Mouse (Mus musculus): ENCODE data around the gene Ccdc9b. TPM values are rescaled to one million over a fixed set of nuclear protein-coding genes. Genes with fewer than 3 reads are reported as not detected.

Gene Ccdc9b
- polyA plus RNA-seq, 2 experiments: 0.04 to 0.39 TPM

DNA sequence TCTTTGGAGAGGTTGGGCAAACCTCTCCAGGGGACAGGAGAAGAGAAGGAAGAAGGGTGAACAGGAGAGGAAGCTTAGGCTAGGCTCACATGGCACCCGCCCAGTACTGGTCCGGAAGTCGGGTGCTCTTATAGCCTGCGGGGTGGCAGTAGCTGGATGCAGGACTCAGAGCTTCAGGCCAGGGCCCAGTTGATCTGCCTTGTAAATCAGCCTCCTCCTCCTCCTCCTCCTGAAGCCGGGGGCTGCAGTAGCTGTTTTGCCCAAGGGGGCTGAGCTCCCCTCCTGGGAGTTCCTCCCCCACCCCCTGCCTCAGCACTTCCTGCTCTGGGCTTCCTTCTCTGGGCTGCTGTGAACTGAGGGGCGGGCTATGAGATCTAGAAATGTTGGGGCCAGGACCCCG, 34.1 kb downstream of the Ccdc9b start, which contains the start of gene Plcb2:
Plcb2 (minus strand) TSS at position 102 of the 400 bp plus-strand sequence.
- WGBS (ENCODE audit: insufficient replicate concordance): 9% methylated on average over 7 of the region's 7 CpGs
- TF ChIP-seq CTCF (IDR thresholded peaks at IDR 0.05; ENCODE audit: low read depth) (no peak), EP300 (IDR thresholded peaks at IDR 0.05; ENCODE audit: low read depth) (no peak)
- peak within 1 kb of the TSS; percentile 22 to 38; a peak in 3 of 4 replicates for H3K4me3 ChIP-seq (ENCODE audit: insufficient read depth in 1 of 2, low read depth in 2 of 2, low read length in 2 of 2)
- no peak within 1 kb of the TSS for H3K27ac ChIP-seq
- peak within 1 kb of the TSS; percentile 7 for H3K4me2 ChIP-seq (ENCODE audit: low read depth)
- peaks cover 0 to 13% of the 10 kb centered on the region in 2 experiments; a peak in 2 of 4 replicates for H3K4me1 ChIP-seq (replicated peaks; ENCODE audit: control insufficient read depth in 2 of 2, insufficient read depth in 2 of 2, low read length in 1 of 2)
- H3K9me3 ChIP-seq (ENCODE audit: control insufficient read depth, low read length): no peaks in the 10 kb centered on the region
- H3K27me3 ChIP-seq (ENCODE audit: control insufficient read depth, insufficient read depth, low read length): no peaks in the 10 kb centered on the region
- DNase-seq (ENCODE audit: low read depth in 3 of 3, low spot score in 3 of 3) (no peak), ATAC-seq (ENCODE audit: insufficient read depth) (peak; percentile 27; the same call in 1 of the 2 replicates)
- H3K36me3 ChIP-seq (replicated peaks; ENCODE audit: control insufficient read depth, insufficient read depth, low read depth): no peaks in the 10 kb centered on the region
- no peak within 1 kb of the TSS for H3K9ac ChIP-seq (replicated peaks)

DNA sequence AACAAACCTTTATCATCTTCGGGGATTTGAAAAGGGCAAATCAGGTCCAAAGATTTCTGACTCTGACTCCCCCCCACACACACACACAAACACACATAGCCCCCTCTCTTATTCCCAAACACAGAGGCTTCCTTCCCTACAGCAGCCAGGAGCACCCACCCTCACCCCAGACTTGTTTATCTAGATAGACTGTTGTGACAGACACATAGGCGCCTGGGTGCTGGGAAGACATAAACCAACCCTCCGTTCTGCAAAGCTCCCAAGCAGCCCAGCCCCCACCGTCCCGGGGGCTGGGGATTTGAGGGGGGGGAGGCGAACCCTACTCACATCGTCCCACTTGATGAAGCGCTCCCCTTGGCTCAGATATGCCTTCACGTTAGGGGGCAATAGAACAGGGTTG, 34.5 kb downstream of the Ccdc9b start:
- Histone ChIP-seq H3K4me3 (ENCODE audit: insufficient read depth in 1 of 2, low read depth in 2 of 2, low read length in 2 of 2) (peak overlapping the region; percentile 22 to 38; a peak in 3 of 4 replicates), H3K9ac (replicated peaks) (no peak overlapping the region), H3K27ac (no peak overlapping the region), H3K4me1 (replicated peaks; ENCODE audit: control insufficient read depth in 2 of 2, insufficient read depth in 2 of 2, low read length in 1 of 2) (peaks cover 0 to 13% of the 10 kb centered on the region in 2 experiments; a peak in 2 of 4 replicates), H3K4me2 (ENCODE audit: low read depth) (peak overlapping the region; percentile 7), H3K27me3 (ENCODE audit: control insufficient read depth, insufficient read depth, low read length) (no peaks in the 10 kb centered on the region), H3K36me3 (replicated peaks; ENCODE audit: control insufficient read depth, insufficient read depth, low read depth) (no peaks in the 10 kb centered on the region), H3K9me3 (ENCODE audit: control insufficient read depth, low read length) (no peaks in the 10 kb centered on the region)
- TF ChIP-seq EP300 (IDR thresholded peaks at IDR 0.05; ENCODE audit: low read depth) (no peak), CTCF (IDR thresholded peaks at IDR 0.05; ENCODE audit: low read depth) (no peak)
- ATAC-seq (ENCODE audit: insufficient read depth) (no peak; the same call in 1 of the 2 replicates), DNase-seq (ENCODE audit: low read depth in 3 of 3, low spot score in 3 of 3) (no peak)
- 6% methylated on average over 9 of the region's 9 CpGs for WGBS (ENCODE audit: insufficient replicate concordance)

DNA sequence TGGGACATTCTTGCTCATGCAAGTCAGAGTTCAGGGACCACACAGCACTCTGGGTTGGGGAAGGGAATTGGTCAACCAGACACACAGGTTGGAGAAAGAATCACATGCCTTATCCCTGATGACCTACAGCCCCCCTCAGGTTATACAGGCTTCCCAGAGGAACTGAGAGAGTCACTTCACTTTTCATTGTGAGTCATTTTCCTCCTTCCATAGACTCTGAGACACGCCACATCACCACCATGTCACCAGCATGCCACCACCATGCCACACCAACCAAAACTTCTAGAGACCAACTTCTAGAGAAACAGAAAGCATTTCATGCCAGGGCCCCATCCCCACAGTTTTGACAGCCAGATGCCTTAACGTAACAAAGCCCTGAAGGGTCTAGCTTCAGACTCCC, 35.6 kb downstream of the Ccdc9b start:
- DNase-seq (ENCODE audit: low read depth in 3 of 3, low spot score in 3 of 3) (no peak), ATAC-seq (ENCODE audit: insufficient read depth) (no peak)
- H3K9ac ChIP-seq (replicated peaks): no peak overlapping the region
- no peaks in the 10 kb centered on the region for H3K36me3 ChIP-seq (replicated peaks; ENCODE audit: control insufficient read depth, insufficient read depth, low read depth)
- TF ChIP-seq CTCF (IDR thresholded peaks at IDR 0.05; ENCODE audit: low read depth) (no peak), EP300 (IDR thresholded peaks at IDR 0.05; ENCODE audit: low read depth) (no peak)
- no peaks in the 10 kb centered on the region for H3K9me3 ChIP-seq (ENCODE audit: control insufficient read depth, low read length)
- no peaks in the 10 kb centered on the region for H3K27me3 ChIP-seq (ENCODE audit: control insufficient read depth, insufficient read depth, low read length)
- H3K4me1 ChIP-seq (replicated peaks; ENCODE audit: control insufficient read depth in 2 of 2, insufficient read depth in 2 of 2, low read length in 1 of 2): peaks cover 0 to 13% of the 10 kb centered on the region in 2 experiments; a peak in 2 of 4 replicates
- H3K27ac ChIP-seq: no peak overlapping the region
- 51% methylated on average over 2 of the region's 2 CpGs for WGBS (ENCODE audit: insufficient replicate concordance)
- H3K4me3 ChIP-seq (ENCODE audit: insufficient read depth in 1 of 2, low read depth in 2 of 2, low read length in 2 of 2): no peak overlapping the region
- H3K4me2 ChIP-seq (ENCODE audit: low read depth): peak overlapping the region; percentile 27; the same call in 1 of the 2 replicates

DNA sequence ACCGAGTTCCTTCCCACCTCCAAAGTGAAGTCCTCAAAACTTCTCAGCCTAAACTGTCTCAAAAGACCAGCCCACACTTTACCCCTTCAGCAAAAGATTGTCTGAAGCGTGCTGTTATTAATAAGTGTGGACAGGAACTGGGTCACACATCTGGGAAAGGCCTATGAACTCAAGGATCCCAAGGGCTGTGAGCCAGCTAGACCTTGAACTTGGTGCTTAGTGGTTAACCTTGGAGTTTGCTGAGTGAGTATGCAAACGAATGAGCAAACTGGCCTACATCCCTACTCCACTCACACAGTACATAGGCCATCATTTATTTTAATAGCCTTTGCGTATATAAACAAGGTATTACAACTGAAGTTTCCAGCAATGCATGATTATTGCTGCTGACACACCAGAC, 37.0 kb downstream of the Ccdc9b start:
- Histone ChIP-seq H3K9me3 (ENCODE audit: control insufficient read depth, low read length) (no peaks in the 10 kb centered on the region), H3K27me3 (ENCODE audit: control insufficient read depth, insufficient read depth, low read length) (no peaks in the 10 kb centered on the region), H3K4me2 (ENCODE audit: low read depth) (no peak overlapping the region), H3K36me3 (replicated peaks; ENCODE audit: control insufficient read depth, insufficient read depth, low read depth) (no peaks in the 10 kb centered on the region), H3K4me1 (replicated peaks; ENCODE audit: control insufficient read depth in 2 of 2, insufficient read depth in 2 of 2, low read length in 1 of 2) (peaks cover 0 to 13% of the 10 kb centered on the region in 2 experiments; a peak in 2 of 4 replicates), H3K4me3 (ENCODE audit: insufficient read depth in 1 of 2, low read depth in 2 of 2, low read length in 2 of 2) (no peak overlapping the region), H3K27ac (no peak overlapping the region), H3K9ac (replicated peaks) (no peak overlapping the region)
- no peak for TF ChIP-seq EP300 (IDR thresholded peaks at IDR 0.05; ENCODE audit: low read depth)
- TF ChIP-seq CTCF (IDR thresholded peaks at IDR 0.05; ENCODE audit: low read depth): no peak
- no peak for DNase-seq (ENCODE audit: low read depth in 3 of 3, low spot score in 3 of 3)
- 64% methylated on average over 4 of the region's 4 CpGs for WGBS (ENCODE audit: insufficient replicate concordance)
- ATAC-seq (ENCODE audit: insufficient read depth): no peak

DNA sequence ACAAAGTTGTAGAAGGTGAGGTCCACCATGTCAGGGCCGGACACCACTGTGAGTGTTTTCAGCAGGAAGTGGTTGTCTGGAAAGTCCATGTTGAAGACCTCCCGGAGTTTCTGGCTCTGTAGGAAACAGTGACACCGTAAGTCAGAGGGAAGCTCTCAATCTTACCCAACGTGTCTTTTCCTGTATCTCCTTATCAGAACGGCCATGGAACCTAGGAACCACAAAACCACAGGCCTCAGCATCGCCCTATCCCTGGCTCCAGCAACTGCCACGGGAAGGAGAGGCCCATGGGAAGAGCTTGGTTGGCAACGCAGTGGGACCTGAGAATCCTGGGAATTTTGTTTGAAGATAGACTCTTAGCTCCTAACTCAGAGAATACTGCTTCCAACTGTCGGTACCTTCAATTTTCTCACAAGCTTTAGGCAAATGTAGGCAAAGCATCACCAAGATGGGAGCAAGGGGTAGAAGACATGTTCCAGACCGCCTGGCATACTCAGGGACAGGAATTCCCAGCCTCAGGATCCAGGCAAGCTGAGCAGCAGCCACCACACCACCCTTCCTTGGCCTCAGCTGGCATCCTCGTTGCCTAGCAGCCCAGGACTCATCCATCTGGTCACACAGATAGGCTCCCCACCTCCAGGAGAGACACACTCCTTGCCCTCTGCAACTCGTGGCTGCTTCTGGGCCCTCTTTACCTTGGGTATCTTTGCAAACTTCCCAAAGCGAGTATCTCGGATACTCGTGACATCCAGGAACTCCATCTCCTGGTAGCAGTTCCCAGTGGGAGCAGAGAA, 38.6 kb downstream of the Ccdc9b start:
- Histone ChIP-seq H3K4me3 (ENCODE audit: insufficient read depth in 1 of 2, low read depth in 2 of 2, low read length in 2 of 2) (no peak overlapping the region), H3K4me2 (ENCODE audit: low read depth) (no peak overlapping the region), H3K36me3 (replicated peaks; ENCODE audit: control insufficient read depth, insufficient read depth, low read depth) (no peaks in the 10 kb centered on the region), H3K9me3 (ENCODE audit: control insufficient read depth, low read length) (no peaks in the 10 kb centered on the region), H3K27ac (no peak overlapping the region), H3K27me3 (ENCODE audit: control insufficient read depth, insufficient read depth, low read length) (no peaks in the 10 kb centered on the region), H3K9ac (replicated peaks) (no peak overlapping the region), H3K4me1 (replicated peaks; ENCODE audit: control insufficient read depth in 2 of 2, insufficient read depth in 2 of 2, low read length in 1 of 2) (peaks cover 0 to 9% of the 10 kb centered on the region in 2 experiments; a peak in 2 of 4 replicates)
- ATAC-seq (ENCODE audit: insufficient read depth) (peak; percentile 72), DNase-seq (ENCODE audit: low read depth in 3 of 3, low spot score in 3 of 3) (no peak)
- 23% methylated on average over 15 of the region's 15 CpGs for WGBS (ENCODE audit: insufficient replicate concordance)
- TF ChIP-seq CTCF (IDR thresholded peaks at IDR 0.05; ENCODE audit: low read depth) (no peak), EP300 (IDR thresholded peaks at IDR 0.05; ENCODE audit: low read depth) (no peak)

Data from liver, embryonic 14.5 days (tissue).